Mouse (Mus musculus) left cerebral cortex, postnatal 25 days (tissue): Measurements from ENCODE around the gene Pip5k1c. TPM values are rescaled to one million over a fixed set of nuclear protein-coding genes. Genes with fewer than 3 reads are reported as not detected.

ENCODE experiments used
- DNase-seq, 2 experiments: peaks; one replicate each; pipeline ENCODE4 v3.0.0; 2022; ENCODE audit warnings: low spot score in 2 of 2, mixed read lengths in 1 of 2
- intact Hi-C: fragments of 180-260 bp; cut with DNase I; formaldehyde crosslinking; loops from one replicate; pipeline ENCODE4 v1.15.1; 2025
- total RNA-seq, 2 experiments: library from RNA; stranded (reverse); gene quantifications; 2 replicates each; pipeline ENCODE4 v1.2.3; 2021

The Pip5k1c gene
- total RNA-seq = 100 to 1,000 TPM; 402 to 420 TPM

GRCm38 (mm10) chr10:81292554-81293333 is at the start of gene Pip5k1c:
Gene Pip5k1c (plus strand): TSS chr10:81292963.
- peak; percentile 99 to 100 for DNase-seq
- intact Hi-C loops = loop anchor here (1.0 to 2.0 kb wide), 2 partner anchors 15 to 24 kb away; no protein-coding TSS in a partner anchor

GRCm38 (mm10) chr10:81244146-81244545 is 48.6 kb upstream of the Pip5k1c start:
- intact Hi-C loops = no loop called here
- no peak for DNase-seq

GRCm38 (mm10) chr10:81244595-81244994 is 48.2 kb upstream of the Pip5k1c start:
- intact Hi-C loops = no loop called here
- DNase-seq = peak; percentile 70 to 77

- intact Hi-C loops = no loop called here
- DNase-seq = peak in 1 of 2 experiments; percentile 79
Observed at GRCm38 (mm10) chr10:81245166-81245565, 47.6 kb upstream of the Pip5k1c start.

- no peak for DNase-seq
- intact Hi-C loops = no loop called here
Observed at GRCm38 (mm10) chr10:81247804-81248203, 45.0 kb upstream of the Pip5k1c start.

GRCm38 (mm10) chr10:81249442-81249841 is 43.3 kb upstream of the Pip5k1c start:
- no peak for DNase-seq
- intact Hi-C loops = no loop called here

GRCm38 (mm10) chr10:81252424-81253419 is 40.0 kb upstream of the Pip5k1c start, which contains the start of gene Matk:
Gene Matk (plus strand): TSS chr10:81252935.
- intact Hi-C loops = no loop called here
- peak; percentile 89 to 97 for DNase-seq

GRCm38 (mm10) chr10:81254886-81255285 is 37.9 kb upstream of the Pip5k1c start:
- no peak for DNase-seq
- intact Hi-C loops = no loop called here

GRCm38 (mm10) chr10:81257158-81258039 is 35.4 kb upstream of the Pip5k1c start:
- DNase-seq = peak; percentile 67 to 71
- intact Hi-C loops = no loop called here

GRCm38 (mm10) chr10:81259225-81259884 is 33.4 kb upstream of the Pip5k1c start:
- DNase-seq = peak in 1 of 2 experiments; percentile 50
- intact Hi-C loops = no loop called here

- DNase-seq = no peak
- intact Hi-C loops = no loop called here
Observed at GRCm38 (mm10) chr10:81261025-81261424, 31.7 kb upstream of the Pip5k1c start.

GRCm38 (mm10) chr10:81265540-81265939 is 27.2 kb upstream of the Pip5k1c start:
- intact Hi-C loops = no loop called here
- no peak for DNase-seq

- intact Hi-C loops = no loop called here
- peak; percentile 96 to 98 for DNase-seq
Observed at GRCm38 (mm10) chr10:81266211-81267105, 26.3 kb upstream of the Pip5k1c start, which contains the start of the genes Mrpl54 and Apba3. Gene Mrpl54 (minus strand): TSS chr10:81266934. Gene Apba3 (plus strand): TSS chr10:81266960.

- DNase-seq = peak; percentile 86 to 93
- intact Hi-C loops = no loop called here
Observed at GRCm38 (mm10) chr10:81268056-81268455, 24.7 kb upstream of the Pip5k1c start.

- intact Hi-C loops = no loop called here
- no peak for DNase-seq
Observed at GRCm38 (mm10) chr10:81268643-81269412, 23.9 kb upstream of the Pip5k1c start.

GRCm38 (mm10) chr10:81272356-81272755 is 20.4 kb upstream of the Pip5k1c start:
- no peak for DNase-seq
- intact Hi-C loops = no loop called here

GRCm38 (mm10) chr10:81273842-81274241 is 18.9 kb upstream of the Pip5k1c start:
- DNase-seq = no peak
- intact Hi-C loops = no loop called here
